Mouse (Mus musculus) heart, postnatal 0 days (tissue): ENCODE measurements at regions not wholly inside any gene's neighbourhood (a gene's known extent, or its start where the extent isn't known, plus 50 kb on each side); places are given as distances from the start of the nearest gene placed in this dataset.

ENCODE experiments used
- ATAC-seq: fragments of 200-750 bp; cut with Nextera tagmentation; 2 replicates; pipeline ENCODE4 v1.8.0; 2017; ENCODE audit warnings: low read depth, moderate number of reproducible peaks, moderate library complexity; ENCODE audit not compliant: insufficient read depth
- DNase-seq: peaks from one replicate; pipeline ENCODE4 v3.0.0-alpha.2; 2016; ENCODE audit warnings: low spot score
- H3K27ac ChIP-seq: fragments of 300-500 bp; sonication (generic); 2 replicates; pipeline ENCODE4 v1.5.1; 2014; ENCODE audit warnings: low read depth, mild to moderate bottlenecking
- H3K27me3 ChIP-seq: fragments of 300-500 bp; sonication (generic); 2 replicates; pipeline ENCODE4 v1.6.1; 2014; ENCODE audit warnings: low read length, mixed read lengths; ENCODE audit not compliant: control insufficient read depth, insufficient read depth
- H3K36me3 ChIP-seq: fragments of 300-500 bp; sonication (generic); replicated peaks from 2 replicates; pipeline ENCODE4 v1.6.1; 2014; ENCODE audit warnings: low read length, mixed read lengths; ENCODE audit not compliant: control insufficient read depth, insufficient read depth
- H3K4me1 ChIP-seq: fragments of 300-500 bp; sonication (generic); 2 replicates; pipeline ENCODE4 v1.6.1; 2014; ENCODE audit warnings: antibody characterized with exemption; ENCODE audit not compliant: control insufficient read depth, insufficient read depth
- H3K4me2 ChIP-seq: fragments of 300-500 bp; sonication (generic); 2 replicates; pipeline ENCODE4 v1.6.1; 2014; ENCODE audit warnings: low read depth, mild to moderate bottlenecking, low read length, moderate library complexity
- H3K4me3 ChIP-seq: fragments of 300-500 bp; sonication (generic); 2 replicates; pipeline ENCODE4 v1.5.1; 2014; ENCODE audit warnings: low read depth, low read length
- H3K9ac ChIP-seq: fragments of 300-500 bp; sonication (generic); replicated peaks from 2 replicates; pipeline ENCODE4 v1.6.1; 2014; ENCODE audit warnings: low read depth, low read length, mixed read lengths
- H3K9me3 ChIP-seq: fragments of 300-500 bp; sonication (generic); replicated peaks from 2 replicates; pipeline ENCODE4 v1.6.1; 2016; ENCODE audit warnings: low read length; ENCODE audit not compliant: control insufficient read depth
- CTCF ChIP-seq: IDR thresholded peaks from 2 replicates; pipeline ENCODE4 v1.5.1; 2016; ENCODE audit warnings: antibody characterized with exemption, control low read depth, low read depth
- EP300 ChIP-seq: IDR thresholded peaks from 2 replicates; pipeline ENCODE4 v1.6.1; 2016; ENCODE audit warnings: antibody characterized with exemption, low read depth
- WGBS: fragments of 180-500 bp; shearing (Covaris S2); extraction: QIAGEN DNeasy Blood & Tissue Kit; methylation state at CpG from one replicate; pipeline ENCODE4 v1.1.7; 2014; 5-methylcytosine and 5-hydroxymethylcytosine counted together

GRCm38 (mm10) chr13:5603905-5604596 is 257.2 kb upstream of the Klf6 start:
- Histone ChIP-seq H3K4me2 (no peak overlapping the region), H3K27me3 (no peaks in the 10 kb centered on the region), H3K4me3 (no peak overlapping the region), H3K36me3 (no peaks in the 10 kb centered on the region), H3K27ac (peak overlapping the region; percentile 98), H3K9ac (no peak overlapping the region), H3K4me1 (peaks cover 18% of the 10 kb centered on the region), H3K9me3 (no peaks in the 10 kb centered on the region)
- no peak for TF ChIP-seq CTCF
- peak; percentile 100 for TF ChIP-seq EP300
- WGBS, result 11% methylated on average over 5 of the region's 5 CpGs
- ATAC-seq (peak; percentile 97), DNase-seq (peak; percentile 99)

GRCm38 (mm10) chr13:5605418-5605817 is 255.9 kb upstream of the Klf6 start:
- Histone ChIP-seq H3K27ac (peak overlapping the region; percentile 98), H3K9ac (no peak overlapping the region)

GRCm38 (mm10) chr13:5607462-5607861 is 253.8 kb upstream of the Klf6 start:
- DNase-seq (no peak), ATAC-seq (no peak)
- no peak overlapping the region for H3K4me3 ChIP-seq
- H3K4me1 ChIP-seq, result peaks cover 18% of the 10 kb centered on the region
- H3K4me2 ChIP-seq, result no peak overlapping the region
- TF ChIP-seq CTCF (no peak), EP300 (no peak)
- WGBS, result 76% methylated on average over 4 of the region's 4 CpGs
- H3K27me3 ChIP-seq, result no peaks in the 10 kb centered on the region
- no peak overlapping the region for H3K9ac ChIP-seq
- no peaks in the 10 kb centered on the region for H3K36me3 ChIP-seq
- H3K27ac ChIP-seq, result no peak overlapping the region
- H3K9me3 ChIP-seq, result no peaks in the 10 kb centered on the region

More at GRCm38 (mm10) chr13:5605418-5605817, 255.9 kb upstream of the Klf6 start:
- Histone ChIP-seq H3K9me3 (no peaks in the 10 kb centered on the region), H3K27me3 (no peaks in the 10 kb centered on the region), H3K4me2 (no peak overlapping the region), H3K4me3 (no peak overlapping the region), H3K4me1 (peaks cover 18% of the 10 kb centered on the region), H3K36me3 (no peaks in the 10 kb centered on the region)
- no peak for ATAC-seq
- no peak for DNase-seq
- no peak for TF ChIP-seq CTCF
- TF ChIP-seq EP300, result no peak

- H3K27ac ChIP-seq, result peak overlapping the region; percentile 89
- no peak overlapping the region for H3K9ac ChIP-seq
- DNase-seq (peak; percentile 67), ATAC-seq (peak; percentile 62; the same call in 1 of the 2 replicates)
- no peak overlapping the region for H3K4me3 ChIP-seq
- no peaks in the 10 kb centered on the region for H3K36me3 ChIP-seq
- H3K9me3 ChIP-seq, result no peaks in the 10 kb centered on the region
- no peaks in the 10 kb centered on the region for H3K27me3 ChIP-seq
- no peak for TF ChIP-seq CTCF
- peak; percentile 89 for TF ChIP-seq EP300
- 45% methylated on average over 7 of the region's 7 CpGs for WGBS
- no peak overlapping the region for H3K4me2 ChIP-seq
- peaks cover 15% of the 10 kb centered on the region for H3K4me1 ChIP-seq
These were observed 247.0 kb upstream of the Klf6 start for GRCm38 (mm10) chr13:5614186-5614737.

GRCm38 (mm10) chr13:5614833-5615232 is 246.4 kb upstream of the Klf6 start:
- Histone ChIP-seq H3K27me3 (no peaks in the 10 kb centered on the region), H3K36me3 (no peaks in the 10 kb centered on the region), H3K27ac (peak overlapping the region; percentile 89), H3K4me1 (peaks cover 15% of the 10 kb centered on the region), H3K4me3 (no peak overlapping the region), H3K4me2 (no peak overlapping the region), H3K9ac (no peak overlapping the region), H3K9me3 (no peaks in the 10 kb centered on the region)
- peak; percentile 99 for TF ChIP-seq EP300
- TF ChIP-seq CTCF, result no peak
- DNase-seq (peak; percentile 64), ATAC-seq (peak; percentile 68)
- WGBS, result 47% methylated on average over 5 of the region's 5 CpGs
